Mouse (Mus musculus) testis, postnatal 10 days (tissue): ENCODE measurements at regions not wholly inside any gene's neighbourhood (a gene's known extent, or its start where the extent isn't known, plus 50 kb on each side); places are given as distances from the start of the nearest gene placed in this dataset.

ENCODE experiments used
- DNase-seq: peaks from one replicate; pipeline ENCODE4 v3.0.0; 2021; ENCODE audit warnings: low spot score

GRCm38 (mm10) chr13:93243076-93243475 is 50.9 kb upstream of the Tent2 start:
- peak; percentile 88 for DNase-seq

DNA sequence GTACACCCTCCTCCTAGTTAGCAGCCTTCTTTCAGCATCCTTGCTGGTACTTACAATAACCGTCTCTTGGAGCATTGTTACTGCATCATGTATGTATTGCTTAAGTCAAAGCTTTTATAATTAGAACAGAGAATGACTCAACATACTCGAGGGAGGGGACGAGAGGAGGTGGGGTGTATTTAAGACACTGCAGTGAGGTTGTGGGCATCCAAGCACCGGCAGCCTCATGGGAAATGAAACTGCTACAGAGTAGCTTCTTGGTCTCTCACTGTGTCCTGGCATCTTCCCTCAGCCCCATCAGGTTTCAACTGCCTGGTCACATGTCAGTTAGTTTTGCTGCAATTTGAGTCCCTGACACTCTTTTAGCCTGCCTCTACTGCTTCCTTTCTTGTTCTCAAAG is 50.7 kb upstream of the Homer1 start:
- no peak for DNase-seq
